Mouse (Mus musculus) right cerebral cortex, adult 2 months (tissue): ENCODE data around the gene Nebl.

Experiments used
- DNase-seq, 2 experiments: peaks; one replicate each; pipeline ENCODE4 v3.0.0; 2021 to 2022; ENCODE audit warnings: low spot score in 2 of 2

The Nebl gene

DNA sequence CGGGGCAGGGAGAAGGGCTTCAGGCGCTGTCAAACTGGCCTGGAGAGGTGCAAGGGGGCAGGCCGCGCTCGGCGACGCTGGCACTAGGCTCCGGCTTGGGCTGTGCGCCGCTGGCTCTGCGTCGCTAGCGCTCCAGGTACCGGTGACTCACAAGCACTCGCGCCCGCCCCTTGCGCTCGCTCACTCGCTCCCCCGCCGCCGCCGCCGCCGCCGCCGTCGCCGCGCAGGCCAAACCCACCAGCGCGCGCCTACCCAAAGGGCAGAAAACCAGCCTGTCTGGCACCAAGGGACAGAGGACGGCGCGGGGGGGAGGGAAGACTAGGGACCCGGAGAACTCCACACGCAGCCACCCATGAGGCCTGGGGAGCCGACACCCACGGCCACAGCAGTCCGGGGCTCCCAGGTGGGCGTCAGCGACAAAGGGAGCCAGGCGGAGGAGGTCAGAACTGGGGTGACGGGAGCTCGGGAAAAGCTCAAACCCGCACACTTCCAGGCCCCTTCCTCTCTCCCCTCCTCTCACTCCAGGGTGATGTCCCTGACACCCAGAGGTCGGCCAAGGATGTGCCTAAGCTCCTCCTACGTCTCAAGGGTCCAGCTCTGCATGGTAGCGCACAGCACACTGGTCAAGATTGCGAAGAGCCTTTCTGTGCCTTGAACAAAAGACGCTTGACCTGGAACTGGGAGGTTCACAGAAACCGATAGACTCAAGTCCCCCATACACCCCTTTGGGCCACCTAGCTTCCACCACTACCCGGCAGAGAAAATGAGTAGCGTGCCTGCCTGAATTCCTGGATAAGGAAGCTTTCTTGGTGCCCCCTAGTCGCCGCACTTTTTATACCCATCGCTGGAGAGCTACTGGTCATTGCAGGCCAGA is at the start of gene Nebl:
TSS of gene Nebl (minus strand) at position 508 of the 874 bp plus-strand sequence.
- DNase-seq = peak; percentile 71 to 76

DNA sequence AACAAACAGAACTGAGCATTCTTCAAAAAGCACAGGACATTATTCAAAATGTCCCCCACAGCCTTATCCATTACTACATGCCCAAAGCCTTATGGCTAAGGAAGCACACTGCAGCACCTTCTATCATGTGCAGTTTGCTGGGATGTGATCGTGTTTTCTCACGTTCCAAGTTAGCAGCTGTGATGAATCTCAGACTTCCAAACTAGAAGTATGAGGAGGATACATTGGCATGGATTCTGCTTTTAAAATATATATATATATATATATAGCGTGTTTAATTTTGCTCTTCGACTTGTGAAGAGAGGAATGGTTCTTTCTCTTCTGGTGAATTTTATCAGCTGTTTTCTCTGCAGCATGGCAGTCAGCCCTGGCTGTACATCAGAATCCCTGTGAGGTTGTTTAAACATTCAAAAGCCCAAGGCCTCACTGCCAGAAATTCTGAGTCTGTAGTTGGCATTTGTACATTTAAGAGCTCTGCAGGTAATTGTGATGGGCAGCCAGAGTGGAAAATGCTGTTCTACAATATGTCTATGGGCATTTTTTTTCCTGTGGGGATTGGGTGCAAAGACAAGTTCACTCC is 39.1 kb upstream of the Nebl start:
- DNase-seq = peak; percentile 3 to 7

DNA sequence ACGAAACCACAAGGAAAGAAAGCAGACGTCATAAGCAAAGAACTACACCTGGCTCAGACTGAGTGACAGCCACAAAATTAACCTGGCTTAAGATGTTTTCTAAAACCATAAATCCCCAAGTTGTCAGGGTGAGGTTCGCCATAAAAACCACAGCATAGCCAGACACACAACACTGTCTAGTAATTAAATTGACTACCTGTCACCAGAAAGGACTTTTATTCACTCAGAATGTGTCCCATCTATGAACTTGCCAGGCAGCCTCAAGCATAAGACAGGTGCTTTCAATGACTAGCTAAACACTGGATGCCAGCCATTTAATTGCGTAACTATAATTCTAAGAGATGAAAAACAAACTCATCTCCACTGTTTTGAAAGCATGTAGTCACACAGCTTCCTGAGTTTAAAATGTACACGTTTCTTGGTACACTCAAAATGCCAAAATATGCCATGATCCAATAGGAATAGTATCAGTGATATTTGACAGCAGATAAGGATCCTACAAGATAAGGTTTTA is 38.0 kb upstream of the Nebl start:
- DNase-seq = no peak

DNA sequence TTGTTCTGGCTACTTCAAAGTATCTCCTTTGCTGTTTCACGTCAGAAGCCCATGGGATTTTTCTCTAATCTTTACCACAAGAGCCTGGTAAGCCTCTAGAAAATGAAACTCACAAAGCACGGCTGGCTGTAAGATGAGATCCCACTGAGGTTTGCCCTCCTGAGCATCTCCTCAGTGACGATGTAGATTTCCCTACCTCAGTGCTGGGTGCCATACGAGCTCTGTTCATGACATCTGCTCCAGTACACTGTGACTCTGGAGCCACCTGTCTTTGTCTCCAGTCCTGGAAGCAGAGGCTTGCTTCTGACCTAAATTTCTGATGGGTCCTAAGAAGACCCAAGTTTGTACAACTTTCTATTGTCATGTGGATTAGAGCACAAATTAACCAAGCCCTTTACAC is 25.0 kb upstream of the Nebl start:
- DNase-seq = no peak

DNA sequence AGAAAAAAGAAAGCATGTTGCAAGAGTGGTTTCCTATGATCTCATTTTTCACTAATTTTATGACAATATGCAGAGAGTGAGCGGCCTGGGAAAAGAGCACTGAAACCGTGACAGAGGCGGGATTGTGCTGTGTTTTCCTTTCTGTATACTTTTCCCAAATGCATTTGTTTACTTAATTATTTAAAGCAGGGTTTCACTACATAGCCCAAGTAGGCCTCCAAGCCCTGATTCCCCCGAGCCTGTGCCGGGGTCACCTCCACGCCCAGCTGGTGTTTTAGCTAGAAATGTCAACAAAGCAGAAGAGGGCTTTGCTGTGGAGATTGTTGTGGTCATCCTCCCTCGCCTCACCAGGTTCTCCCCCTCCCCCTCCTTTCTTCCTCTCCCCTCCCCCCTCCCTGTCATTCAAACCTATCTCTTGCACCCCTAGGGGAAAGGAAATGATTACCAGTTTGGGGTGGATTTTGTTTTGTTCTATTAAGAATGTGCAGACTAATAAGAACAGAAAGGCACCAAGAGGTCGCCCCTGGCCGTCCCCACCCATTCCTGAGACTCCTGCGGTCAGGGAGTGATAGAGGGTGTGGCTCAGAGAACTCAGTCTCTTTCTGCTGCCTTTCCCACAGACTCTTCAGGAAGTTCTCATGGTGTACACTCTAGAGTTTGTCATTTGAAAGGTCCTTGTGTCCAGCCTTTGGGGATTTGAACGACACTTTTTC is 10.9 kb upstream of the Nebl start:
- DNase-seq = no peak

DNA sequence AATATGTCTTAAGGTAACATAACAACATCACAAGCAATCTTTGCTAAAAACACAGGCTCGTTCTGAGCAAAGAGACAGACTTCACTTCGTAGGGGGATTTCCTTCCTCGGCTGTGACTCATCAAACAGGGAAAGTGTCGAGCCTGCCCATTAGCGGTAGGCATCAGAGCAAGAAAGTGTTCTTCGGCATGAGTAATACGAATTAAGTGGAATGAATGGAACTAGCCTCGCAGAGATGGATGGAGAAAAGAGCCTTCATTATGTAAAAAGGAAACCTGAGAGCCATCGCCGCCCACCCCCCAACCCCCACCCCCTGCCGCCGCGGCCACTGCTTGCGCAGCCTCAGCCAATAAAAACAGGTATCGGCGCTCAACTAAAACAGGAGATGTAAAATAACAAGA is 10.3 kb upstream of the Nebl start:
- peak in 1 of 2 experiments; percentile 38 for DNase-seq

DNA sequence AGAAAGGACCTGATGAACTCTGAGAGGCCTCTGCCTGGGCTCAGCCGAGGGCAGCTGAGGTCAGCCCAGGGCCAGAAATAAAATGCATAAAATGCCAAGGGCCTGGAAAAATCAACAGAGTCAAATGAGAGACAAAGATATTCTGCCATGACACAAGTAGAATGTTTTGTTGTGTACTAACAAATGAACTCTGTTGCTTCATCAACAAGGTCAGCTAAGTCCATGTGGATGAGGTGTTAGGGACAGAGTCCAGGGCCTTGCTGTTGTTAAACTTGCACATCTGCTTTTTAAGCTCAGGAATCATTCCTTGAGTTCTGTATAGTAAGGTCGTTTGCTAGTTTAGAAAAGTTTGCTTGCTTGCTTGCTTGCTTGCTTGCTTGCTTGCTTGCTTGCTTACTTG is 9.2 kb upstream of the Nebl start:
- no peak for DNase-seq

DNA sequence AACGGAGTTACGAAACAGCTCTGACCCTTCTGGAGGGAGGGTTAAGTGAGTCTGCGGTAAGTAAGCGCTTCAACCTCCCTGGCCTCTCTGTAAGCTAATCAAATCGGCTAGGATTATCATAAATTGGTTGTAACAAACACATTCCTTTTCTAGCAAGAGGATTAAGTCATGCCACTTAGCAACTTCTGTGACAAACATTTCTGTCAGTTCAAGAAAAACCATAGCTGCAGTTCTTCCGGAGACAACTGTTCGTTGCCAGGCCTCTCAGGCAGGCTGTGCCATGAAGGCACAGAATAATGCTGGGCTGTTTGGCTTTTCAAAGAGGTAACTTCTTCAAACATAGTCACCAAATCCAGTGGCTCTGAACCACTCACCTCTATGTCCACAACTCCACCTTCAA is 946 bp upstream of the Nebl start:
- no peak for DNase-seq

DNA sequence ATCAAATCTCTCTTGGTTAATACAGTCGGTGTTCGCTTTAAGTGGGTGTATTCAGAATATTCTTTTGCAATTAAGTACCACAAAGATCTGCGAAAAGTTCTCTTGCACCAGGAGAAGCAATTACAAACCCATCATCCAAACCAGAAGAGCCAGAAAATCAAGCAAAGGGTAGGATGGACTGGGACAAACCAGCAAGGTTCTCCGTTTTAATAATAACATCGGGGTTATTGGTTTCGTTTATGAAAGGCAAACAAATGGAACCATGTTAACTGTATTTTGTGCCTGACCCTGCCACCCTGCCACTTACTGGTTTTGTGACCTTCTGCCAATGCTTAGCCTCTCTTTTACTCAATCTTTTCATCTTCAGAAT is 552 bp upstream of the Nebl start:
- no peak for DNase-seq

DNA sequence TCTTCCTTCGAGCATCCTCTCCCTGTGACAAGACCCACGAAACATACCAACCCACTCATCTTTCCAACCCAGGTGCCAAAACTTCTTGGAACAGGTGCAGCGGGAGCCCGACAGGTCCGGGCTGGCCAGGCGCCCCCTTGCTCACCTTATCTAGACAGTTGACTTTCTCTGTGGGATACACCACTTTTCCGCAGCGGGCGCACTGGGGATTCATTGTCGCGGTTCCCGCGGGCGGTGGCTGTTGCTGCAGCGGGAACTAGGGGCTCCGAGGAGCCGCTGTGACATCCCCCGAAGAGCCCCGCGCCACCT is 662 bp downstream of the Nebl start:
- DNase-seq = peak in 1 of 2 experiments; percentile 70

DNA sequence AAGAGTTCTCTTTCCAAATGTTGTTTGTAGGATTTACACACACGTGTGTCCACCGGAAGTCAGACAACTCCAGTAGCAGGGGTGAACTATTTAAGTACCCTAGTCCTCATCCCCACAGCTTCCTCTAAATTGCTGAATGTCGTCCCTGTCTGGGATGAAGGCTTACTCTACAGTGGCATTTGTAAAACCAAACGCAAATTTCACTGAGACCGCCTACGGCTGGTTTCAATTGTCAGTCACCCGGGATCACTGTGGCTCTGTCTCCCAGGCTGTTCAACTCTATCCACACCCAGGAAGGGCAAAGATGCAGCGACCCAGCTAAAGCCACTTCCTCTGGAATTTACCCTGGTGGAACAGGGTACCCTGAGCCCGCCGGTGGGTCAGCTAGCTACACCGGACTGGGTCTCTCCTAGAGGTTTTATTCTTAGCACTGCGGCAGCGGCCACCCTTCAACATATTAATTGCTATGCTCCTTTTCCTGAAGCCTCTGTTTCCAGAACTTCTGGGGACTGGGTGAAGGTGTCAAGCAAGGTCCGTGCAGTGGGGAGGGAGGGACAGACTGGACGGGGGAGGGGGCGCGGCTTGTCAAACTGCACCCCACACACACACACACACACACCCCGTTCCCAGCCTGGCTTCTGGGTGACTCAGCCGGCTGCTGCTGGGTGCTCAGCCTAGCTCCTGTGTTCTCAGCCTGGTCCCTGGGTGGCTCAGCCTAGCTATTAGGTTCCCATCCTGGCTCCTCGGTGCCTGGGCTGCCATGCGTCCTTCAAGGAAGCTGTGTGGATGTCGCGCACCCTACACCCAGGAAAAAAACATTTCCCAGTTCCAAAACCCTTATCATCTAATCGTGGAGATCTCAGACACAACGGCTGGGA is 1.3 kb downstream of the Nebl start:
- DNase-seq = peak in 1 of 2 experiments; percentile 57

DNA sequence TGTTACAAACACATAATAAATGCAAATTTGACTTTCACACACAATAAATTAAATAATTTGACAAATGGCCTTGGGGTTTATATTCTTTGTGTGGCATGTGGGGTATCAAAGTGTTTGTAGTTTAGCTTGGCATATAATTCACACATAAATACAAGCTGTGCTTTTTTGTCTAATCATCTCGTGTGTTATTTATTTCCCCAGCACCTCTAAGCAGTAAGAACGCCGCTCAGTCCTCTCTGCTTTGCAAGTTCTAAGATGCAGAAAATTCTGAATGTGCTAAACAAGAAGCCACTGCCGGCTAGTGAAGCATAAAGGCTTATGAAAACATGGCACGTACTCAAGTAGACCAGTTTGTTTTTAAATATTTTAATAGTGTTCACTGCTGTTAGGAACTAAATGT is 6.9 kb downstream of the Nebl start:
- no peak for DNase-seq

DNA sequence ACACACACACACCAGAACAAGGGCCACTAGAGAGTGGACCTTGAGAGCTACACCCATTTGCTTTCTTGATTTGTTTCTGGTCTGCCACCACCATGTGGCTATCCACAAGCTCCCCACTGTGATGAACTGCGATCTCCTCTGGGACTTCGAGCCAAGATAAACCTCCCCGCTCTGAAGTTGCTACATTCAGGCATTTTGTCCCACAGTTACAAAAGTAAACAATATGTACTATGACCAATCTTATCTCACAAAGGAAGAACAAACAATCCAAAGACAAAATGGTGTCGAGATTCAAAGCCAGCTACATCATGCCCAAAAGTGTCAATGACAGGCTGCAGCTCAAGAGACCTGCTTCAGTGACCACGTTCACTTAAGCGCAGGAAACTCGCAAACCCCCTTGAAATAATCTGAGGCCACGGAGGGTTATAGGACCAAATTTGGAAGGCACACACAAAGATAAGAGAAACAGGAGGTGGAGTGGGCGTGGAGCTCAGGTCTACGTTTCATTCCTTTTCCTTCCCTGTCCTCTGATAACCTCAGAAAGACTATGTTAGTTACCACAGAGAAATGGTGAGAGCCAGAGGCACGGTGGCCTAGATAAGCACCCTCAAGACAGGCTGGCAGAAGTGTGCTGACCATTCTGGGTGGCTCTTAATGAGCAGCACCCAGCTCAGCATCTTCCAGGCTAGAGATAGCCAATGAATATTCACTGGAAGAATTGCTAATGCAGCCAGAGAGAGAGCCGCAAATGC is 7.8 kb downstream of the Nebl start:
- DNase-seq = no peak

DNA sequence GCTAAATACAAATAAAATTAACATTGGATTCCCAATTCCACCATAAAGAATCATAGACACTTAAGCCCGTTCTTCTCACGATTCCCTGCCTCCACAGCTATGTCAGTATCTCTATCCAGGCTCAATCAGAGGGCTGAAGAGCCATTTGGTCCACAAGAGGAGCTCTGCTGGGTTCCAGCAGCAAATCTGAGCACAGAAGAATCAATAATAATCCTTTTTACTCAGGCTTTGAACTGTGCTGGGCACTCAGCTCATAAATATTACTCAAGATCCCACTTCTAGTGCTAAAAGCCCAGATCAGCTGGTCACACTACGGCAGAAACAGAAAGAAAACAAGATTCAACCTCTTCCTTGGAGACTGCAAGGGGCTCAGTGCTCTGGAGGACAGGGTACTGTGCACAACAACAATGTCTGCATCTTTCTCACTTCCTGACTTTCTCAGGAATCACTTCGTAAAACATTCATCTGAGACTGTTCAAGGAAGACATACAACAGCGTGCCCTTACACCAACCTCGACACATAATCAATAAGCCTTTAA is 10.0 kb downstream of the Nebl start:
- no peak for DNase-seq

DNA sequence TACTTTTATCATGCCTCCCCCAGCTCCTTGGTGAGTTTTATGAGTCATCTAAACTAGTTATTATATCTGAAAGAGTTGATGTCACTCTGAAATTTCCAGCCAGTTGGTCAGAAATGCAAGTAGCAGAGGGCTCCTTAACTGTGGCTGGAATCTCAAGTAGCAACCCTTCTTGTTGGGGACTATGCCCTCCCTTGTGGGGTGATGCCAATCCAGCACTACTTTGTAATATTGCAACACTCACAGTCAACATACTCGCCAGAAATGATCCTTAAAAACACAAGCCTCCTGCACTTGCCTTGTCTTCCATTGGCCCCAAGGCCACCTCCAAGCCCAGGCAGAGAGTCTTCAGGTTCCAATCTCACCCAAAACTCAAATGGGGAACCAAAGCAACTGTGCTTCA is 13.0 kb downstream of the Nebl start:
- no peak for DNase-seq

DNA sequence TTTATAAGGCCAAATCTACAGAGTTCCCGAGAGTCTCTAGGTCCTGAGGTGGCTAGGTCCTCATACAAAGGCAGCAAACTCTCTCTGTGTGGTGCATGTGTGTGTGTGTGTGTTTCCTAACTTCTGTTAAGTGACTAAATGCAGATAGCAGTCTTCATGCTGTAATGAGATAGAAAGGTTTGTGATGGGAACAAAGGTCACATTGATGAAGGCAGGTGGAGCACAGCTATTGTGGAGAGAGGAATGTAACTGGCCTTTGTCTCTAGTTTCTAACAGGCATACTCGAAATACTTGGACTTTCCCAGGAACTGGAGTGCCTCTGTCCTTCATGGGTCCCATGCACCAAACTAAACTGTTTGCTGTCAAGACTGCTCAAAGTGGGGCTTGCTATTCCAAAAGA is 14.1 kb downstream of the Nebl start:
- no peak for DNase-seq

DNA sequence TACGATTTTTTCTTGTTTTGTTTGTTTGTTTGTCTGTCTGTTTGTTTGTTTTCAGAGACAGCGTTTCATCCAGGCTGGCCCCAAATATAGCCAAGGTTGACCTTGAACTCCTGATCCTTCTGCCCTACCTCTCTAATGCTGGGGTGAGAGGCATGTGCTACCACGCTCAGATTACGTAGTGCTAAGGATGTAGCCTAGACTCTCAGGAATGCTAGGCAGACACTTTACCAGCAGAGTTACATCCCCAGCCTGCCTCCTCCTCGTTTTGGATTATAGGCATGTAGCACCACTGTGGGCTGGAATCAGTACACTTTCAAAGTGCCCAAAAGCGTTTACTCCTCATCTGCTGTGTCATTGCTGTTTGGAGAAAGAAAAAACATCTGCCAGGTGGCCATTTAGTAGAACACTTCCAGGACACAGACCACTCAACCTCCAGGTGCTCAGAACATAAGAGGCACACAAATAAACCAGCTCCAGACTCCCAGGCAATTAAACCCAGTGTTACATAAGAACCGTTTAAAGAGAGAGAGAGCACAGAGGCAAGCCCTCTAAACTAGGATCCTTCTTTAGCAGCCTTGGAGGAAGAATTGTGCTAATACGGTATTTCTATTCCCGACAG is 16.0 kb downstream of the Nebl start:
- peak; percentile 32 to 51 for DNase-seq

DNA sequence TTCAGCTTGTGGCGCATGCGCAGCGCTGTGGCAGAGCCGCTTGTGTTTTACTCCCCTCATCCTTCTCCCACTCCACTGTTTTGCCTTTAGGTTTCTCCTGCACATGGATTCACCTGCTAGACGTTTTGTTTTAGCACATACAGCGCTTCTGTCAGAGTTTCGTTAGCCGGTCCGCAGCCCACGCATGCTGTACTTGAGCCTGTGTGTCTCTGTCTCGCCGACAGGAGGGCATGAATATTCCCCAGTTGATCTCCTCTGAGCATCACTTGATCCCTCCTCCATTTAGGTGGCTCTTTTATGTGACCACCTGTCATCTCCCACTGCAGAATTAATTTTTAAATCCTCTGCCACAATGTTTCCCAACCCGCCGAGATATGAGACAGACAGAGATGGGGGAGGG is 16.6 kb downstream of the Nebl start:
- DNase-seq = peak in 1 of 2 experiments; percentile 27

DNA sequence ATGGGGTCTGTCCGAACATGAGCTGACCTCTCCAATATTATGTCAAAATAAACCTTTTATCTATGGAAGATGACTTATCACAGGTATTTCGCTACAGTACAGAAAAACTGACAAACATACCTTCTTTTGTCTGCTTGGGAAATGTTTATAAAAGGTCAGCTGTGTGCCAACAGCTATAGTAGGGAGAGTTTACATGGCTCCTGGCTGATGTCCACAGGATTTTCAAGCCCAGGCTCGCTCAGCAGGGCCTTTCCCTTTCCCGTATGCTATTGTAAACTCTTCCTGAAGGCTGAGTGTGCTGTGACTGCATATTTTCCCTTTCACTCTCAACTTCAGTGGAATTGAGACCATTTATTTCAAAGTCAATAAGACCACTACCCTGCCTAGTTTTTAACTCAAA is 17.1 kb downstream of the Nebl start:
- no peak for DNase-seq

DNA sequence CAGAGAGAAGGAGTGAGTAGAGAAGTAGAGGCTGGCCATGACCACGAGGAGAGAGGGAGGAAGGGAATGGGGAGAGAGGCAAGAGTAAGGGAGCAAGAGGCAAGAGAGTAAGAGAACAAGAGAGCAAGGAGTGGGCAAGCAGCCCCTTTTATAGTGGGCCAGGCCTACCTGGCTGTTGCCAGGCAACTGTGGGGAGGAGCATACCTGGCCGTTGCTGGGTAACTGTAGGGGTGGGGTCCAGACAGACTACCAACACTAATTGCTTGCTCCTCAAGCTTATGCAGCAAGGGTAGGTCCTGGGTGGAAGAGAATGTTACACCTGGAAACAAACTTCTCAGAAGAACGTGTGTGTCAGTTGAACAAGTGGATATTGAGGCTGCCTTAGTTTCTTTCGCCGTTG is 20.0 kb downstream of the Nebl start:
- no peak for DNase-seq
